Mouse (Mus musculus) embryonic fibroblast, embryonic 13.5 days (primary cell): ENCODE data around the gene Ano6. TPM values are rescaled to one million over a fixed set of nuclear protein-coding genes. Genes with fewer than 3 reads are reported as not detected.

Experiments used
- H3K27ac ChIP-seq: 2 replicates; pipeline ENCODE4 v1.5.1; 2012; ENCODE audit warnings: low read length, control low read depth, inconsistent platforms; ENCODE audit not compliant: insufficient read depth
- H3K4me1 ChIP-seq: 2 replicates; pipeline ENCODE4 v1.6.1; 2011; ENCODE audit warnings: low read length; ENCODE audit not compliant: control insufficient read depth, insufficient read depth
- H3K4me3 ChIP-seq: 2 replicates; pipeline ENCODE4 v1.5.1; 2011; ENCODE audit warnings: mild to moderate bottlenecking, control low read depth, low read length; ENCODE audit not compliant: insufficient read depth
- CTCF ChIP-seq: IDR thresholded peaks from 2 replicates; pipeline ENCODE4 v1.5.1; 2011; ENCODE audit warnings: mild to moderate bottlenecking, control low read depth, low read length, moderate library complexity, borderline replicate concordance; ENCODE audit not compliant: insufficient read depth
- POLR2A ChIP-seq: IDR thresholded peaks from 2 replicates; pipeline ENCODE4 v1.6.1; 2011; ENCODE audit warnings: low read depth, mild to moderate bottlenecking, control low read depth, low read length, moderate library complexity
- polyA plus RNA-seq: library from polyadenylated mRNA; stranded (reverse); fragments of >200 nt; gene quantifications from 2 replicates; pipeline ENCODE4 v1.2.4, GENCODE M21; 2011; ENCODE audit warnings: low read depth; ENCODE audit not compliant: missing spikeins, insufficient read length

Gene Ano6
- polyA plus RNA-seq, 1 experiment = 102 TPM

- Histone ChIP-seq H3K27ac (no peak overlapping the region), H3K4me3 (no peak overlapping the region), H3K4me1 (peaks cover 2% of the 10 kb centered on the region; the same call in 1 of the 2 replicates)
- TF ChIP-seq CTCF = no peak
- TF ChIP-seq POLR2A = no peak
Measured at GRCm38 (mm10) chr15:95917330-95917729, 126.7 kb downstream of the Ano6 start.

- Histone ChIP-seq H3K27ac (peak overlapping the region; percentile 72), H3K4me1 (peaks cover 4% of the 10 kb centered on the region), H3K4me3 (no peak overlapping the region)
- TF ChIP-seq CTCF (no peak), POLR2A (no peak)
Measured at GRCm38 (mm10) chr15:95920047-95920446, 129.4 kb downstream of the Ano6 start.

- H3K27ac ChIP-seq = no peak overlapping the region
- TF ChIP-seq CTCF = no peak
- no peak for TF ChIP-seq POLR2A
- H3K4me3 ChIP-seq = no peak overlapping the region
- H3K4me1 ChIP-seq = peaks cover 4% of the 10 kb centered on the region
Measured at GRCm38 (mm10) chr15:95921072-95921471, 130.4 kb downstream of the Ano6 start.

- H3K27ac ChIP-seq = no peak overlapping the region
- H3K4me3 ChIP-seq = no peak overlapping the region
- TF ChIP-seq CTCF (no peak), POLR2A (no peak)
- peaks cover 4% of the 10 kb centered on the region for H3K4me1 ChIP-seq
Measured at GRCm38 (mm10) chr15:95921639-95922038, 131.0 kb downstream of the Ano6 start.

- Histone ChIP-seq H3K27ac (no peak overlapping the region), H3K4me1 (peaks cover 4% of the 10 kb centered on the region), H3K4me3 (no peak overlapping the region)
- no peak for TF ChIP-seq POLR2A
- no peak for TF ChIP-seq CTCF
Measured at GRCm38 (mm10) chr15:95922558-95922957, 131.9 kb downstream of the Ano6 start.

GRCm38 (mm10) chr15:95925334-95925986 is 134.8 kb downstream of the Ano6 start:
- TF ChIP-seq POLR2A = no peak
- TF ChIP-seq CTCF = no peak
- no peak overlapping the region for H3K27ac ChIP-seq
- no peak overlapping the region for H3K4me3 ChIP-seq
- peaks cover 2% of the 10 kb centered on the region for H3K4me1 ChIP-seq

GRCm38 (mm10) chr15:95929087-95929486 is 138.4 kb downstream of the Ano6 start:
- Histone ChIP-seq H3K27ac (no peak overlapping the region), H3K4me3 (no peak overlapping the region), H3K4me1 (peaks cover 6% of the 10 kb centered on the region)
- TF ChIP-seq POLR2A (no peak), CTCF (no peak)

- TF ChIP-seq POLR2A = no peak
- Histone ChIP-seq H3K27ac (peak overlapping the region; percentile 25), H3K4me3 (no peak overlapping the region), H3K4me1 (peaks cover 4% of the 10 kb centered on the region; the same call in 1 of the 2 replicates)
Measured at GRCm38 (mm10) chr15:95931013-95931775, 140.6 kb downstream of the Ano6 start.

GRCm38 (mm10) chr15:95932358-95932757 is 141.7 kb downstream of the Ano6 start:
- Histone ChIP-seq H3K4me3 (no peak overlapping the region), H3K27ac (peak overlapping the region; percentile 25), H3K4me1 (peaks cover 4% of the 10 kb centered on the region; the same call in 1 of the 2 replicates)
- TF ChIP-seq POLR2A (no peak), CTCF (no peak)

- Histone ChIP-seq H3K27ac (no peak overlapping the region), H3K4me3 (no peak overlapping the region), H3K4me1 (peaks cover 4% of the 10 kb centered on the region; the same call in 1 of the 2 replicates)
- TF ChIP-seq POLR2A (no peak), CTCF (no peak)
Measured at GRCm38 (mm10) chr15:95935141-95935540, 144.5 kb downstream of the Ano6 start.
